Mouse (Mus musculus): ENCODE data around the gene 2010111I01Rik. TPM values are rescaled to one million over a fixed set of nuclear protein-coding genes. Genes with fewer than 3 reads are reported as not detected.

2010111I01Rik gene
- polyA plus RNA-seq, 1 experiment from 2014 or later, result 16.3 TPM

DNA sequence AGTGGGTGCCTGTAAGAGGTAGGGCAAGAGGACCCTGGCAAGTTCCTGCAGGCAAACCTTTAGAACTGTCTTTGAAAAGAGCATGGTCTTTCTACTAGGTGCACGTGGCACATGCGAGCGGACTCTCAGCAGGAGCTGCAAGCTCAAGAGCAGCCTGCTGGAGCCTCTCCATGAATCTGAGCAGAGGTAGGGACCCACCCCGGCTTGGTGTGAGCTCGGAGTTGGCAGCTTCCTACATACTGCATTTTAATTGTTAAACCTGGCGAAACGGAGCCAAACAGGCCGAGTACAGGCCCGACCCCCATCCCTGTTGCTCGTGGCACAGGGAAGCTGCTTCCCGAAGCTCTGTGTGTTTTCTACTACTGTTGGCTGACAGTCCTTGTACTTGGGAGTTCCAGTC is 331.6 kb downstream of the 2010111I01Rik start:
- no peak overlapping the region for H3K4me3 ChIP-seq (ENCODE audit: low read depth, low read length)
- no peak overlapping the region for H3K9ac ChIP-seq (ENCODE audit: low read depth, low read length)
- no peak for ATAC-seq (ENCODE audit: low read depth)
- no peaks in the 10 kb centered on the region for H3K27me3 ChIP-seq (ENCODE audit: control insufficient read depth, insufficient read depth, low read depth, low read length)
- no peak overlapping the region for H3K27ac ChIP-seq (ENCODE audit: low read length)
- H3K4me2 ChIP-seq (ENCODE audit: low read depth, low read length), result no peak overlapping the region
- no peaks in the 10 kb centered on the region for H3K9me3 ChIP-seq (replicated peaks; ENCODE audit: control insufficient read depth, low read length)
- whole genome bisulfite sequencing (ENCODE audit: insufficient replicate concordance), result 74% methylated on average over 11 of the region's 11 CpGs
- H3K36me3 ChIP-seq (ENCODE audit: control insufficient read depth, insufficient read depth), result peaks cover 5% of the 10 kb centered on the region
- H3K4me1 ChIP-seq (ENCODE audit: control insufficient read depth, low read depth, low read length), result peaks cover 7% of the 10 kb centered on the region

DNA sequence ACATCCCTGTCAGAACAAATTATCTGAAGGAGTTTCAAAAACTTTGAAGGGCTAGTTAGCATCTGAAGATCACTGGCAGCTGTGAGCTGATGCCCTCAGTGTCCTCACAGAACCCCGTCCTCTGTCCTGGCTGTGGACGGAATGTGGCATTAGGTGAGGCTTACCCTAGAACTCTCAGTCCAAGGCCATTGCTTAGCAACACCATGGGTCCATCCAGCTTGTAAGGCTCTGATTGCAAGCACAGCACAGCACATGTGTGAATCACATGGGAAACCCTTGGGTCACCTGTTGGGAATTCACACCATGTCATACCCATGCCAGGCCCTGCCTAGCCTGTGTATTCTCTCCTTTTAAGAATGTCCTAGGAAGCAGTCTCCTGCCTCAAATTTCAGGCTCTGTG is 332.3 kb downstream of the 2010111I01Rik start:
- WGBS (ENCODE audit: insufficient replicate concordance), result 73% methylated on average over 2 of the region's 2 CpGs
- no peak overlapping the region for H3K4me3 ChIP-seq (ENCODE audit: low read depth, low read length)
- no peak overlapping the region for H3K9ac ChIP-seq (ENCODE audit: low read depth, low read length)
- no peaks in the 10 kb centered on the region for H3K9me3 ChIP-seq (replicated peaks; ENCODE audit: control insufficient read depth, low read length)
- no peak overlapping the region for H3K27ac ChIP-seq (ENCODE audit: low read length)
- H3K36me3 ChIP-seq (ENCODE audit: control insufficient read depth, insufficient read depth), result peaks cover 6% of the 10 kb centered on the region
- no peaks in the 10 kb centered on the region for H3K27me3 ChIP-seq (ENCODE audit: control insufficient read depth, insufficient read depth, low read depth, low read length)
- H3K4me1 ChIP-seq (ENCODE audit: control insufficient read depth, low read depth, low read length), result peaks cover 7% of the 10 kb centered on the region
- no peak for ATAC-seq (ENCODE audit: low read depth)
- H3K4me2 ChIP-seq (ENCODE audit: low read depth, low read length), result no peak overlapping the region

GRCm38 (mm10) chr13:63297933-63298332 is 333.2 kb downstream of the 2010111I01Rik start:
- no peak overlapping the region for H3K9ac ChIP-seq (ENCODE audit: low read depth, low read length)
- H3K4me2 ChIP-seq (ENCODE audit: low read depth, low read length), result no peak overlapping the region
- peaks cover 6% of the 10 kb centered on the region for H3K36me3 ChIP-seq (ENCODE audit: control insufficient read depth, insufficient read depth)
- peaks cover 7% of the 10 kb centered on the region for H3K4me1 ChIP-seq (ENCODE audit: control insufficient read depth, low read depth, low read length)
- 83% methylated on average over 3 of the region's 3 CpGs for WGBS (ENCODE audit: insufficient replicate concordance)
- no peak for ATAC-seq (ENCODE audit: low read depth)
- H3K4me3 ChIP-seq (ENCODE audit: low read depth, low read length), result no peak overlapping the region
- H3K27ac ChIP-seq (ENCODE audit: low read length), result no peak overlapping the region
- H3K27me3 ChIP-seq (ENCODE audit: control insufficient read depth, insufficient read depth, low read depth, low read length), result no peaks in the 10 kb centered on the region
- no peaks in the 10 kb centered on the region for H3K9me3 ChIP-seq (replicated peaks; ENCODE audit: control insufficient read depth, low read length)

DNA sequence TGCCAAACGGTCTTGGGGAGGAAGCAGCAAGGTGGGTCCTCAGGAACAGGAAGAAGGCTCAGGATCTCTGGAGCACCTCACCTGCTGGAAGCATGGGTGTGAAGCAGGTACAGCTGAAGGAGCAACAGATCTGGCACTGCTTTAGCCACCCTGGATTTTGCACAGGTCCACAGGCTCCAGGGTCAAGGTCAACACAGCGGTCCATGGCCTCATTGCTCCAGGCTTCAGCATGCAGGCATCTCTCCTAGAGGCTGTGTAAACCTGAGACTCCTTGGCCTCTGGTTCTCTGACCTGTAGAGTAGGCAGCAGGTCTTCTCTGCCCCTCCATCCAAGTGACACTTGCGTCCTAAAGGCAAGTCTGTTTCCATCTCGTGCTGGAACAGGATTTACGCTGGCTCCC is 334.2 kb downstream of the 2010111I01Rik start:
- Histone ChIP-seq H3K4me3 (ENCODE audit: low read depth, low read length) (no peak overlapping the region), H3K27me3 (ENCODE audit: control insufficient read depth, insufficient read depth, low read depth, low read length) (no peaks in the 10 kb centered on the region), H3K4me2 (ENCODE audit: low read depth, low read length) (no peak overlapping the region), H3K9ac (ENCODE audit: low read depth, low read length) (no peak overlapping the region), H3K36me3 (ENCODE audit: control insufficient read depth, insufficient read depth) (peaks cover 6% of the 10 kb centered on the region), H3K4me1 (ENCODE audit: control insufficient read depth, low read depth, low read length) (peaks cover 7% of the 10 kb centered on the region), H3K9me3 (replicated peaks; ENCODE audit: control insufficient read depth, low read length) (no peaks in the 10 kb centered on the region), H3K27ac (ENCODE audit: low read length) (no peak overlapping the region)
- no peak for ATAC-seq (ENCODE audit: low read depth)
- WGBS (ENCODE audit: insufficient replicate concordance), result 69% methylated on average over 5 of the region's 5 CpGs

GRCm38 (mm10) chr13:63300929-63301328 is 336.2 kb downstream of the 2010111I01Rik start:
- no peaks in the 10 kb centered on the region for H3K27me3 ChIP-seq (ENCODE audit: control insufficient read depth, insufficient read depth, low read depth, low read length)
- H3K4me1 ChIP-seq (ENCODE audit: control insufficient read depth, low read depth, low read length), result no peaks in the 10 kb centered on the region
- H3K4me3 ChIP-seq (ENCODE audit: low read depth, low read length), result no peak overlapping the region
- 67% methylated on average over 7 of the region's 7 CpGs for WGBS (ENCODE audit: insufficient replicate concordance)
- no peaks in the 10 kb centered on the region for H3K9me3 ChIP-seq (replicated peaks; ENCODE audit: control insufficient read depth, low read length)
- H3K9ac ChIP-seq (ENCODE audit: low read depth, low read length), result no peak overlapping the region
- no peak overlapping the region for H3K27ac ChIP-seq (ENCODE audit: low read length)
- no peak for ATAC-seq (ENCODE audit: low read depth)
- H3K4me2 ChIP-seq (ENCODE audit: low read depth, low read length), result no peak overlapping the region
- peaks cover 6% of the 10 kb centered on the region for H3K36me3 ChIP-seq (ENCODE audit: control insufficient read depth, insufficient read depth)

GRCm38 (mm10) chr13:63301764-63302209 is 337.1 kb downstream of the 2010111I01Rik start:
- Histone ChIP-seq H3K4me2 (ENCODE audit: low read depth, low read length) (no peak overlapping the region), H3K9ac (ENCODE audit: low read depth, low read length) (no peak overlapping the region), H3K27me3 (ENCODE audit: control insufficient read depth, insufficient read depth, low read depth, low read length) (no peaks in the 10 kb centered on the region), H3K4me1 (ENCODE audit: control insufficient read depth, low read depth, low read length) (no peaks in the 10 kb centered on the region), H3K27ac (ENCODE audit: low read length) (no peak overlapping the region), H3K4me3 (ENCODE audit: low read depth, low read length) (no peak overlapping the region), H3K36me3 (ENCODE audit: control insufficient read depth, insufficient read depth) (peaks cover 6% of the 10 kb centered on the region), H3K9me3 (replicated peaks; ENCODE audit: control insufficient read depth, low read length) (no peaks in the 10 kb centered on the region)
- WGBS (ENCODE audit: insufficient replicate concordance), result 50% methylated on average over 3 of the region's 3 CpGs
- ATAC-seq (ENCODE audit: low read depth), result no peak

DNA sequence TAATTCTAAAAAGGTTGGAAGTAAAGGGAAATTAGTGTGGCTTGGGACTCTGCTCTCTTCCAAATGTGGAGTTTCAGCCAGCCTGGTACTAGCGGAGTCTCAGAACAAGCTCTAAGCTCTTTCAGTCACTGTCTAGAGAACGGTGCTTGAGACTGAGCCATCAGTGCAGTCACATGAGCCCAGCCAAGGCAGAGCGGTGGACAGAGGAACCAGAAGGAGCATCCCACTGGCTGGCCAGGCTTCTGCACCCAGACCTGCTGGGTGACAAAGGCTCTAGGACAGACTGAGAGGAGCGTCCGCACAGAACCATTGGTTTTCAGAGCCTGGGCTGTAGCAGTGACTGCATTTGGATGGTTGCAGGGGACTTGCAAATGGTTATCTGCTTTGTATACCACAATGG is 337.7 kb downstream of the 2010111I01Rik start:
- no peak overlapping the region for H3K27ac ChIP-seq (ENCODE audit: low read length)
- WGBS (ENCODE audit: insufficient replicate concordance), result 88% methylated on average over 5 of the region's 5 CpGs
- H3K36me3 ChIP-seq (ENCODE audit: control insufficient read depth, insufficient read depth), result peaks cover 3% of the 10 kb centered on the region; the same call in 1 of the 2 replicates
- H3K9ac ChIP-seq (ENCODE audit: low read depth, low read length), result no peak overlapping the region
- no peak overlapping the region for H3K4me3 ChIP-seq (ENCODE audit: low read depth, low read length)
- H3K4me2 ChIP-seq (ENCODE audit: low read depth, low read length), result no peak overlapping the region
- no peaks in the 10 kb centered on the region for H3K9me3 ChIP-seq (replicated peaks; ENCODE audit: control insufficient read depth, low read length)
- no peak for ATAC-seq (ENCODE audit: low read depth)
- H3K4me1 ChIP-seq (ENCODE audit: control insufficient read depth, low read depth, low read length), result no peaks in the 10 kb centered on the region
- H3K27me3 ChIP-seq (ENCODE audit: control insufficient read depth, insufficient read depth, low read depth, low read length), result no peaks in the 10 kb centered on the region

GRCm38 (mm10) chr13:63304124-63304792 is 339.6 kb downstream of the 2010111I01Rik start:
- Histone ChIP-seq H3K27me3 (ENCODE audit: control insufficient read depth, insufficient read depth, low read depth, low read length) (no peaks in the 10 kb centered on the region), H3K36me3 (ENCODE audit: control insufficient read depth, insufficient read depth) (peaks cover 3% of the 10 kb centered on the region; the same call in 1 of the 2 replicates), H3K9me3 (replicated peaks; ENCODE audit: control insufficient read depth, low read length) (no peaks in the 10 kb centered on the region), H3K4me3 (ENCODE audit: low read depth, low read length) (no peak overlapping the region), H3K27ac (ENCODE audit: low read length) (no peak overlapping the region), H3K9ac (ENCODE audit: low read depth, low read length) (no peak overlapping the region), H3K4me2 (ENCODE audit: low read depth, low read length) (no peak overlapping the region), H3K4me1 (ENCODE audit: control insufficient read depth, low read depth, low read length) (no peaks in the 10 kb centered on the region)
- no peak for ATAC-seq (ENCODE audit: low read depth)
- 64% methylated on average over 6 of the region's 6 CpGs for WGBS (ENCODE audit: insufficient replicate concordance)

- no peaks in the 10 kb centered on the region for H3K4me1 ChIP-seq (ENCODE audit: control insufficient read depth, low read depth, low read length)
- H3K9ac ChIP-seq (ENCODE audit: low read depth, low read length), result no peak overlapping the region
- no peak overlapping the region for H3K27ac ChIP-seq (ENCODE audit: low read length)
- no peak overlapping the region for H3K4me2 ChIP-seq (ENCODE audit: low read depth, low read length)
- H3K9me3 ChIP-seq (replicated peaks; ENCODE audit: control insufficient read depth, low read length), result no peaks in the 10 kb centered on the region
- WGBS (ENCODE audit: insufficient replicate concordance), result 70% methylated on average over 3 of the region's 3 CpGs
- no peak for ATAC-seq (ENCODE audit: low read depth)
- peaks cover 3% of the 10 kb centered on the region; the same call in 1 of the 2 replicates for H3K36me3 ChIP-seq (ENCODE audit: control insufficient read depth, insufficient read depth)
- no peak overlapping the region for H3K4me3 ChIP-seq (ENCODE audit: low read depth, low read length)
- H3K27me3 ChIP-seq (ENCODE audit: control insufficient read depth, insufficient read depth, low read depth, low read length), result no peaks in the 10 kb centered on the region
Measured at GRCm38 (mm10) chr13:63304799-63305159, 340.1 kb downstream of the 2010111I01Rik start.
